Mouse (Mus musculus) ES-E14 (cell line): ENCODE data around the gene Hoxb3. TPM values are rescaled to one million over a fixed set of nuclear protein-coding genes. Genes with fewer than 3 reads are reported as not detected.

Source experiments
- DNase-seq: peaks from one replicate; pipeline ENCODE4 v3.0.0-alpha.2; 2013; ENCODE audit warnings: low read depth, low spot score
- H3K27ac ChIP-seq: 2 replicates; pipeline ENCODE4 v1.5.1; 2012; ENCODE audit warnings: low read depth, mild to moderate bottlenecking, low read length, moderate library complexity, mixed read lengths; ENCODE audit not compliant: poor library complexity, insufficient read depth, severe bottlenecking
- H3K36me3 ChIP-seq: 2 replicates; pipeline ENCODE4 v1.6.1; 2012; ENCODE audit warnings: mild to moderate bottlenecking, low read length, moderate library complexity, mixed read lengths; ENCODE audit not compliant: control insufficient read depth, poor library complexity, insufficient read depth, severe bottlenecking
- H3K4me1 ChIP-seq, 2 experiments: fragments of 150-350 bp in 1 of 2; sonication (generic) in 1 of 2; 2 replicates each; pipeline ENCODE4 v1.6.1; 2012; ENCODE audit warnings: low read length in 2 of 2, mild to moderate bottlenecking in 1 of 2, mixed read lengths in 1 of 2; ENCODE audit not compliant: control insufficient read depth in 2 of 2, insufficient read depth in 2 of 2, poor library complexity in 1 of 2
- H3K4me3 ChIP-seq, 2 experiments: fragments of 150-350 bp in 1 of 2; sonication (generic) in 1 of 2; 2 replicates each; pipeline ENCODE4 v1.5.1; 2012; ENCODE audit warnings: low read length in 2 of 2, low read depth in 1 of 2, mild to moderate bottlenecking in 1 of 2, mixed read lengths in 1 of 2; ENCODE audit not compliant: insufficient read depth in 1 of 2, poor library complexity in 1 of 2, severe bottlenecking in 1 of 2
- H3K9ac ChIP-seq: 2 replicates; pipeline ENCODE4 v1.6.1; 2012; ENCODE audit warnings: low read depth, mild to moderate bottlenecking, low read length, mixed read lengths; ENCODE audit not compliant: poor library complexity, insufficient read depth, severe bottlenecking
- H3K9me3 ChIP-seq: fragments of 150-350 bp; sonication (generic); 2 replicates; pipeline ENCODE4 v1.6.1; 2012; ENCODE audit warnings: low read depth, mild to moderate bottlenecking, low read length; ENCODE audit not compliant: control insufficient read depth, insufficient read depth
- CHD2 ChIP-seq: IDR thresholded peaks from 2 replicates; pipeline ENCODE4 v1.6.1; 2014; ENCODE audit warnings: mild to moderate bottlenecking, low read depth, low read length, inconsistent platforms
- HCFC1 ChIP-seq: IDR thresholded peaks from 2 replicates; pipeline ENCODE4 v1.6.1; 2012; ENCODE audit warnings: low read length, inconsistent platforms, borderline replicate concordance; ENCODE audit not compliant: insufficient read depth
- MAFK ChIP-seq: IDR thresholded peaks from 2 replicates; pipeline ENCODE4 v1.6.1; 2014; ENCODE audit warnings: mild to moderate bottlenecking, low read depth, low read length, inconsistent platforms; ENCODE audit not compliant: insufficient read depth
- ZC3H11A ChIP-seq: IDR thresholded peaks from 2 replicates; pipeline ENCODE4 v1.6.1; 2012; ENCODE audit warnings: low read depth, mild to moderate bottlenecking, inconsistent platforms, low read length, borderline replicate concordance
- ZNF384 ChIP-seq: IDR thresholded peaks from 2 replicates; pipeline ENCODE4 v1.6.1; 2012; ENCODE audit warnings: low read depth, low read length, inconsistent platforms
- in situ Hi-C, 2 experiments: fragments of 600-800 bp; cut with MboI; formaldehyde crosslinking; loops; one replicate each; pipeline ENCODE4 v1.15.1; 2025; ENCODE audit warnings: low sequenced_read_pairs in 2 of 2, inconsistent platforms in 1 of 2; ENCODE audit not compliant: unreplicated experiment in 2 of 2
- total RNA-seq: library from RNA; depleted of rRNA; stranded (reverse); fragments of 300-350 nt; gene quantifications from 2 replicates; pipeline ENCODE4 v1.2.3, GENCODE M21; 2012

The Hoxb3 gene
- total RNA-seq, 1 experiment: 0.54 TPM

DNA sequence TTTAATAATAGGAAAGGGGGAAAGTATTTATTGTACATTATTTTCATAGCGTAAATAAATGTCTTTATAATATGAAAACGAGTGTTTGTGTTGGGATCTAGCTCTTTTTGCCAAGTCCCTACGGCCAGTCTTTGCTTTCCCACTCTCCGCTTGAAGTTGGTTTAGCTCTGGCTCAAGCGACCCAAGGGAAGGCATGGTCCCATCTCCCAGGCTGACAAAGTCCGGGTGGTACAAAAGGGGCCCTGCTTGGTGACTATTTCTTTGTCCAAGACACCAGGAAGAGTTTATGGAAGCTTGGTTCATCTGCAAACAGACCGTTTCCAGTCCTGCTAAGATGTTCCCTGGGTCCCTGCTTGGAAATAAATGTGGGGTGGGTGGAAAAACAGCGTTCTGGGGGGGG, 30.8 kb downstream of the Hoxb3 start:
- TF ChIP-seq HCFC1 (no peak), ZC3H11A (no peak), MAFK (no peak), ZNF384 (no peak)
- H3K4me1 ChIP-seq: peaks cover 0 to 5% of the 10 kb centered on the region in 2 experiments; a peak in 1 of 4 replicates
- H3K27ac ChIP-seq: no peak overlapping the region
- no peak overlapping the region for H3K4me3 ChIP-seq
- no peak for DNase-seq
- in situ Hi-C loops: loop anchor here in 1 of 2 experiments (10.0 kb wide), 1 partner anchor 59 kb away; the partner anchor contains the start of gene Hoxb6
- H3K9ac ChIP-seq: no peak overlapping the region
- H3K9me3 ChIP-seq: no peaks in the 10 kb centered on the region
- H3K36me3 ChIP-seq: no peaks in the 10 kb centered on the region

DNA sequence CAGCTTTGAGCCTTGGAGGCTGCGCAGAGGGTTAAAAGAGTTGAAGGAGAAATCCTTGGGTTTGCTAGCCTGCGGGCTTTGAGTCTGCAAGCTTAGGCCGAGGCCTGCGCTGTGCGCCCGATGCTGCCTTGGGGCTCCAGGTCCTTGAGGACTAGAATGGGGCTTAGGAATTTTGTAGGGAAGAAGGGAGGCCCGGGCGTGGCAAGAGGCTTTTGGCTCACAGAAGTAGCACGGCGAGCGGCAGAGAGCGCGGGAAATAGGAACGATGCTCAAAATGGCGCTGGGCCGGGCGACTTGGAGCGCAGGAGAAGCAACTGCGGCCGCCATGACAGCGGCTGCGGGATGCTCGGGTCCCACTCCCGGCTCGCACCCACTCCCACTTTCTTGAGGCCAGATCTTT, 31.2 kb downstream of the Hoxb3 start:
- no peaks in the 10 kb centered on the region for H3K9me3 ChIP-seq
- no peak for TF ChIP-seq HCFC1
- no peak for TF ChIP-seq ZC3H11A
- no peak for TF ChIP-seq ZNF384
- TF ChIP-seq MAFK: no peak
- TF ChIP-seq CHD2: no peak
- H3K4me1 ChIP-seq: peaks cover 0 to 5% of the 10 kb centered on the region in 2 experiments; a peak in 1 of 4 replicates
- H3K9ac ChIP-seq: no peak overlapping the region
- H3K27ac ChIP-seq: no peak overlapping the region
- in situ Hi-C loops: loop anchor here in 1 of 2 experiments (10.0 kb wide), 1 partner anchor 60 kb away; the partner anchor contains the start of gene Hoxb6
- no peaks in the 10 kb centered on the region for H3K36me3 ChIP-seq
- peak overlapping the region; percentile 29 to 58; a peak in 3 of 4 replicates for H3K4me3 ChIP-seq
- DNase-seq: no peak

DNA sequence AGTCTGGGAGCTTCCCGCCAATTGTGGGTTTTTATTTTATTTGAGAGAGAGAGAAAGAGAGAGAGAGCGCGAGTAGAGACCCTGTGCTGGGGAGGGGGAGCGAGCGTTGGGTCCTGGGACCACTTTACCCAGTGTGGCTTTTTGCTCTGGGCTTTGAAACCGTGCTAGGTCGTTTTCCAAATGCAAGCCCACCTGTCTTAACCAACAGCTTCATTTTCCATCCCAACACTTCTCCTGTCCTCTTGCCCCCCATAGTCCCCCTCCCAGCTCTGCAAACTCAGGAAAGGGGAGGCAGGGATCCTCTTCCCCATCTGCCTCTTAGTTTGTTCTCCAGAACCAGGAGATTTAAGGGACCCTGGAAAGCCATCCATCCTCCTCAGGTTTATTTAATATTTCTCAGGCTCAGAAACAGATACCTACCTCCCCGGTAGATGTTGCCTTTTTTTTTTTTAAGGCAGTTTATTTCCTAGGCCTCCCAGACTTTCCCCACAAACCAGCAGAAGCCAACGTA, 31.7 kb downstream of the Hoxb3 start:
- Histone ChIP-seq H3K36me3 (no peaks in the 10 kb centered on the region), H3K27ac (no peak overlapping the region), H3K9me3 (no peaks in the 10 kb centered on the region), H3K9ac (no peak overlapping the region), H3K4me3 (peak overlapping the region; percentile 29 to 58; a peak in 3 of 4 replicates), H3K4me1 (peaks cover 0 to 5% of the 10 kb centered on the region in 2 experiments; a peak in 1 of 4 replicates)
- in situ Hi-C loops: loop anchor here in 1 of 2 experiments (10.0 kb wide), 1 partner anchor 60 kb away; the partner anchor contains the start of gene Hoxb6
- TF ChIP-seq MAFK (no peak), ZNF384 (no peak), HCFC1 (no peak), CHD2 (no peak), ZC3H11A (no peak)
- DNase-seq: no peak

DNA sequence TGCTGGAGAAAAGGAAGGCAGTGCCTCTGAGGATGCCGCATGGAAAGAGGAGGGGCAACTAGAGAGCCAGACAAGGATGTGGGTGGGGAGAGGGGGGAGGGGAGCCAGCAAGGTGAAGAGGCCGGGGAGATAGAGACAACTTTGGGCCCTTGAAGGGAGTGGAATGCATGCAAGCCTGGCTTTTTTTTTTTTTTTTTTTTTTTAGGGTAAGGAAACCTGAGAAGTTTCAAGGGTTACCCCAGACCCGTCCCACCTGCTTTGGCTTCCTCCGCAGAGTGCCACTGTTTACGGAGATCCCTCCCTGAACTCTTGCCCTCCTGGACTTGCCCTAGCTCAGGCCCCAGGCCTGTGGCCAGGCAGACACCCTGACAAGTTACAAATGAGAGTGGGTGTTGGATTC, 40.7 kb downstream of the Hoxb3 start:
- no peaks in the 10 kb centered on the region for H3K36me3 ChIP-seq
- in situ Hi-C loops: no loop called here
- DNase-seq: no peak
- H3K4me1 ChIP-seq: peaks cover 0 to 7% of the 10 kb centered on the region in 2 experiments; a peak in 2 of 4 replicates
- H3K4me3 ChIP-seq: no peak overlapping the region
- TF ChIP-seq ZNF384: peak; percentile 98
- TF ChIP-seq ZC3H11A: no peak
- TF ChIP-seq CHD2: peak; percentile 20; the same call in 1 of the 2 replicates
- TF ChIP-seq HCFC1: no peak
- TF ChIP-seq MAFK: no peak
- no peaks in the 10 kb centered on the region for H3K9me3 ChIP-seq
- no peak overlapping the region for H3K9ac ChIP-seq
- no peak overlapping the region for H3K27ac ChIP-seq
